In the genomic region with DNA sequence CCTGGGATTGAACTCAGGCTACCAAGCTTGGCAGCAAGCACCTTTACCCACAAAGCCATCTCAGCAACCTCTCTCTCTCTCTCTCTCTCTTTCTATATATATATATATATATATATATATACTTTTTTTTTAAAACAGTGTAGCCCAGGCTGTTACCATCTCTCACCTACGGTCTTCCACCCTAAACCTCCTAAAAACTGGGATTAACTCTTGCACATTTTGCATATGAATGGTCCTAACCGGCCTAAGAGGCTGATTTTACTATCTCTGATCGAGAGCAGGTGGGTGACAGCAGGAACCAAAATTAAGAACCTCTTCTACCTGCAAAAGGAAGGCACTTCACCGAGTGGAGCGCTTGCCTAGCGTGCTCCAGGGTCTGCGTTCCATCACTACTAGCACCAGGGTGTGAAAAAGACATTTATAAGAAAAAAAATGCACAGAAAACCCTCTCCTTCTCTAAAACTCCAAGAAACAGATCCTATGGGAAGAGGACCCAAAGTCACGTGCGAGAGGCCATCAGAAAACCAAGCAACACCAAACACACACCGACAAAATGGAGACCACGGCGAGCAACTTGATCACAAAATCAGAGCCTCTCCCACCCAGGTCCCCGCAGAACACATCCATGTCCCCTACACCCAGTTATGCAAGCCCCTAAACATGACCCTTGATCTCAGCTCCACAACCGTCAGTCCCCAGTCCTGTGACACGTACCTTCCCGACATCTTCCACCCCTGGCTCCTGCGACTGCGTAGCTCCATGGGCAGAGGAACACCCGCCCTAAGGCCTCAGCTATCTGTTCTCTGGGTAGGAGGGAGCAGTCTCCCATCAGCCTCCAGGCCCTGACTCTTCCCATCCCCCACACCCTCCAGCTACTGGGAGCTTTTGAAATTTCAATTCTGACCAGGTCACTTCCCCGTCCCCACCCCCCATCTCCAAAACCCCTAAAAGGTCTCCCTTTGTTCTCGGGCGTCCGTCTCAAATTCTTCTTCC, we compare ENCODE assay signal across 8 mouse cellular contexts. TPM values are rescaled to one million over a fixed set of nuclear protein-coding genes. Genes with fewer than 3 reads are reported as not detected.
DNase-seq lines count a peak whose midpoint lies in the region; ATAC-seq and TF ChIP-seq lines count a peak whose summit lies in the region.

A gene (minus strand): TSS at position 815 of the 993 bp plus-strand sequence.

- H3K4me2 ChIP-seq in lung, embryonic 14.5 days = peak within 1 kb of the TSS; percentile 40
- H3K4me2 ChIP-seq in midbrain, embryonic 12.5 days (replicated peaks) = peak within 1 kb of the TSS; percentile 15; the same call in 1 of the 2 replicates

- 47% methylated on average over 23 of the region's 23 CpGs for WGBS in lung, embryonic 14.5 days
- WGBS in midbrain, embryonic 12.5 days = 23% methylated on average over 23 of the region's 23 CpGs

- no peak for TF ChIP-seq CTCF in lung, embryonic 14.5 days (IDR thresholded peaks at IDR 0.05; ENCODE audit: low read depth)
- TF ChIP-seq CTCF in cortical plate, adult 2 months (IDR thresholded peaks at IDR 0.05; ENCODE audit: extremely low read depth, insufficient read depth, low read length) = no peak

- no peak for DNase-seq in lung, embryonic 14.5 days
- DNase-seq in lung, adult 18-20 months = no peak
- no peak for DNase-seq in gonadal fat pad, adult 2 months (ENCODE audit: low read depth)
- no peak for DNase-seq in layer of hippocampus, postnatal 10 days (ENCODE audit: low spot score in 2 of 2)
- no peak for DNase-seq in right cerebral cortex, postnatal 10 days (ENCODE audit: low spot score in 2 of 2)
- no peak for DNase-seq in T-cell, adult 2 months (ENCODE audit: low spot score)

- ATAC-seq in lung, embryonic 14.5 days (ENCODE audit: insufficient read depth) = no peak
- ATAC-seq in midbrain, embryonic 12.5 days (ENCODE audit: low FRiP score, low read depth) = no peak; the same call in 1 of the 2 replicates

- TF ChIP-seq POLR2A in cortical plate, adult 2 months (IDR thresholded peaks at IDR 0.05; ENCODE audit: extremely low read depth, insufficient read depth, low read length) = no peak

- H3K9ac ChIP-seq in lung, embryonic 14.5 days = no peak within 1 kb of the TSS; the same call in 1 of the 2 replicates
- no peak within 1 kb of the TSS for H3K9ac ChIP-seq in midbrain, embryonic 12.5 days (replicated peaks)

- peaks cover 16% of the 10 kb centered on the region for H3K4me1 ChIP-seq in lung, embryonic 14.5 days (ENCODE audit: insufficient read depth)
- H3K4me1 ChIP-seq in cortical plate, adult 2 months (ENCODE audit: control insufficient read depth, insufficient read depth, low read length) = peaks cover 2% of the 10 kb centered on the region; the same call in 1 of the 2 replicates
- peaks cover 27% of the 10 kb centered on the region for H3K4me1 ChIP-seq in midbrain, embryonic 12.5 days

- no peaks in the 10 kb centered on the region for H3K27me3 ChIP-seq in lung, embryonic 14.5 days (ENCODE audit: insufficient read depth, low read length)
- peaks cover 6% of the 10 kb centered on the region; the same call in 1 of the 2 replicates for H3K27me3 ChIP-seq in midbrain, embryonic 12.5 days

- H3K4me3 ChIP-seq in lung, embryonic 14.5 days (ENCODE audit: low read depth, low read length) = no peak within 1 kb of the TSS
- no peak within 1 kb of the TSS for H3K4me3 ChIP-seq in cortical plate, adult 2 months (ENCODE audit: insufficient read depth, low read length)
- H3K4me3 ChIP-seq in midbrain, embryonic 12.5 days = no peak within 1 kb of the TSS

- H3K27ac ChIP-seq in lung, embryonic 14.5 days (ENCODE audit: low read depth) = peak within 1 kb of the TSS; percentile 96
- no peak within 1 kb of the TSS for H3K27ac ChIP-seq in cortical plate, adult 2 months (ENCODE audit: insufficient read depth, low read length)
- peak within 1 kb of the TSS; percentile 35; the same call in 1 of the 2 replicates for H3K27ac ChIP-seq in midbrain, embryonic 12.5 days (replicated peaks)

- no peaks in the 10 kb centered on the region for H3K9me3 ChIP-seq in lung, embryonic 14.5 days (ENCODE audit: low read depth, low read length)
- no peaks in the 10 kb centered on the region for H3K9me3 ChIP-seq in midbrain, embryonic 12.5 days

- H3K36me3 ChIP-seq in lung, embryonic 14.5 days (ENCODE audit: insufficient read depth) = no peaks in the 10 kb centered on the region
- H3K36me3 ChIP-seq in midbrain, embryonic 12.5 days = no peaks in the 10 kb centered on the region

RNA-seq across cellular contexts. Expression of the gene that starts here (rescaled TPM):
- polyA plus RNA-seq in lung, embryonic 14.5 days (2014; fragmentation: Nextera tagmentation; extraction: Ambion mirVana) = 40.5 and 46.0 TPM in 2 replicates
- polyA plus RNA-seq in cortical plate, adult 2 months (2012; rRNA removed) = 90.5 and 106 TPM in 2 replicates
- 27.9 and 37.7 TPM in 2 replicates for polyA plus RNA-seq in gonadal fat pad, adult 2 months (2012; rRNA removed)
- 100 to 1,000 TPM; 112 to 116 TPM for total RNA-seq in layer of hippocampus, postnatal 10 days (2021)
- polyA plus RNA-seq in midbrain, embryonic 12.5 days (2016; fragmentation: Nextera tagmentation; extraction: Ambion mirVana) = 70.6 and 71.2 TPM in 2 replicates
